Mouse (Mus musculus) adrenal gland, adult 2 months (tissue): Measurements from ENCODE around the gene Memo1. TPM values are rescaled to one million over a fixed set of nuclear protein-coding genes. Genes with fewer than 3 reads are reported as not detected.
"Not testable (repeated sequence)": the region's sequence is repeated elsewhere in the genome, so short reads cannot be mapped to it uniquely, and the experiment has no call there.

ENCODE experiments used
- DNase-seq: peaks from one replicate; pipeline ENCODE4 v3.0.0; 2021
- long read RNA-seq: library from polyadenylated mRNA; stranded (forward); transcript quantifications from one replicate; pipeline ENCODE4 v2.0.0, GENCODE M21; 2021
- polyA plus RNA-seq: library from polyadenylated mRNA; depleted of rRNA; stranded (reverse); fragments of >200 nt; gene quantifications from 2 replicates; pipeline ENCODE4 v1.2.3, GENCODE M21; 2012; rRNA removed
- total RNA-seq, 2 experiments: library from RNA; stranded (reverse); gene quantifications; 2 replicates each; pipeline ENCODE4 v1.2.3; 2021

Gene Memo1
- 100 to 1,000 TPM; 100 to 104 TPM for total RNA-seq
- 57.4 and 61.3 TPM in 2 replicates for polyA plus RNA-seq
- long read RNA-seq, transcript Memo1-210 (9 exons, 3,163 nt): major isoform, 19 of 35 reads
- long read RNA-seq, partial matches to known transcripts: 3 of 35 reads
- long read RNA-seq, other reads (novel, unspliced or antisense): 12 of 35 reads

DNA sequence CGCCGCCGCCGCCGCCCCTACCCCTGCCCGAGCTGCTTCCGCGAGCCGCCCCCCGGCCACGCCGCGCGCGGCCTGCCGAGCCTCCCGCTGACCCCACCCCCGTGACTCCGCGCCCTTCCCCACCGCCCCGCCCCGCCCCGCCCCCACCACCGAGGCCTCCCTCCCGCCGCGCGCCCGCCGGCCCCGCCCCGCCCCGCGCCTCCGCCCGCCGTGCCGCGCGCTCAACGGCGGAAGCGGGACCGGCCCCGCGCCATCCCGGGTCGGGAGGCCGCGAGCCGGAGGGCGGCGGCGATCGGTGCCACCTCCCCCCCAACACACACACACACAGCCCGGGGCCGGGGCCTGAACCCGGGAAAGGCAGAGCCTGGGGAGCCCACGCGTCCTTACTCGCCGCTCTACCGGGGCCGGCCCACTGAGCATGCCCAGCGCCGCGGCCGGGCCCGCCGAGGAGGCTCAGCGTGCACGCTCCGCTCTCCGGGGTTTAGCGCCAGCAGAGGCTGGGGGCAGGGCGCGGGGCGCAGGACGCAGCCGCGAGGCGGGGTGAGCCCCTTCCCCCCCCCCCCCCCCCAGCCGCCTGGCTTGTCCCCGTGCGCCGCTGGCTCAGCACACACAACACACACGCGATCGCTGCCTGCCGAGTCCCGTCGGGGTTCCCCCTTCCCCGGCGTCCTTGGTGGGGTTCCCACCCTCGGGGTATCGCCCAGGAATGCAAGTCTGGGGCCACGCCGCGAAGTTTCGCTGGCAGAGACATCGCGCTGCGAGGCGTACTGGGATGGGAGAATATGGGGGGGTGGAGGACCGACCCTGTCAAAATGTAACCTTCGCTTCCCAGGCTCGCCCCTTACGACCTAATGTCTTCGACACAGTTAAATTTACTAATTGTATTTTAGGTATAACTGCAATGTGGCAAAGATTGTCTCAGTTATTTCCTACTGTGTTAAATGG is at the start of gene Memo1:
TSS of gene Memo1 (minus strand) at position 496 of the 945 bp plus-strand sequence.
- DNase-seq: peak; percentile 94

DNA sequence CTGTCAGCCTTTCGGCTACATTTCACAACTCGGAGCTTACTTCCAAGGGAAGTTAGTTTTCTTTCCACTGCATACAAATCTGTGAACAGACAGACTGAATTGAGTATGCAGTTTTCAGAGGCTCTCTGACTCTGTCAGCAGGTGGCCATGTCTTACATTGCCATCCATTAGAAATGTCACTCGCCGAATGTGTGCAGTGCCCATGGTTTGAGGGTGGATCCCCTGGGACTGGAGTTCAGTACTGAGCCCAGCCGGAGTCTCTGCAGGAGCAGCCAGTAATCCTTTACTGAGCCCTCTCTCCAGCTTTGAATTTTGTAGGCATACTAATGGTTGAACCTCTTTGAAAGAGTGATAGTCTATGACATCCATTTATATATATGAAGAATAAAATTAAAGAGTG is 45.8 kb upstream of the Memo1 start:
- no peak for DNase-seq

DNA sequence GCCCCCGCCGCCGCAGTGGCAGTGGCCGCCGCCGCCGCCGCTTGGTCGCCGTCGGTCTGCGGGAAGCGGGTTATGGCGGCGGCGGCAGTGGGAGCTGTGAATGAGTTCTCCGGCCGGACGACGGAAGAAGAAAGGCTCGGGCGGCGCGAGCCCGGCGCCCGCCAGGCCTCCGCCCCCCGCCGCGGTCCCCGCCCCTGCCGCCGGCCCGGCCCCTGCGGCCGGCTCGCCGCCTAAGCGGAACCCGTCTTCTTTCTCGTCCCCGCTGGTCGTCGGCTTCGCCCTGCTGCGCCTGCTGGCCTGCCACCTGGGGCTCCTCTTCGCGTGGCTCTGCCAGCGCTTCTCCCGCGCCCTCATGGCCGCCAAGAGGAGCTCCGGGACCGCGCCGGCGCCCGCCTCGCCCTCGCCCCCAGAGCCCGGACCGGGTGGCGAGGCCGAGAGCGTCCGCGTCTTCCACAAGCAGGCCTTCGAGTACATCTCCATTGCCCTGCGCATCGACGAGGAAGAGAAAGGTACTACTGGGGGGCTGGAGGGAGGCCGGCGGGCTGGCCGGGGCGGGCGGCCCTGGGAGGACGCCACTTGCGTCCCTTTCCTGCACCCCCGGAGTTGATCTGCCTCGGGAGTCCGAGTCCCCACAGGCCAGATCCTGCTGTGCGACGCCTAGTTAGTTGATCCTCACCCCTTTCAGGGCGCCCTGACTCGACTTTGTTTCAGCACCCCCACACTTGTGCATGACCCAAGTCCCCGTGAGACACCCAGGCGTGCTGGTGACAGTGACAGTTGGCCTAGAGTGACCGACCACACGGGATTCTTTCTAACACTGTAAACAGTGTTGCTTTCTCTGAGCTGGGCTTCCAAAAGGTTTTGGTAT is 43.9 kb upstream of the Memo1 start, which contains the start of gene Spast:
TSS of gene Spast (plus strand) at position 51 of the 868 bp plus-strand sequence.
- peak; percentile 92 for DNase-seq

DNA sequence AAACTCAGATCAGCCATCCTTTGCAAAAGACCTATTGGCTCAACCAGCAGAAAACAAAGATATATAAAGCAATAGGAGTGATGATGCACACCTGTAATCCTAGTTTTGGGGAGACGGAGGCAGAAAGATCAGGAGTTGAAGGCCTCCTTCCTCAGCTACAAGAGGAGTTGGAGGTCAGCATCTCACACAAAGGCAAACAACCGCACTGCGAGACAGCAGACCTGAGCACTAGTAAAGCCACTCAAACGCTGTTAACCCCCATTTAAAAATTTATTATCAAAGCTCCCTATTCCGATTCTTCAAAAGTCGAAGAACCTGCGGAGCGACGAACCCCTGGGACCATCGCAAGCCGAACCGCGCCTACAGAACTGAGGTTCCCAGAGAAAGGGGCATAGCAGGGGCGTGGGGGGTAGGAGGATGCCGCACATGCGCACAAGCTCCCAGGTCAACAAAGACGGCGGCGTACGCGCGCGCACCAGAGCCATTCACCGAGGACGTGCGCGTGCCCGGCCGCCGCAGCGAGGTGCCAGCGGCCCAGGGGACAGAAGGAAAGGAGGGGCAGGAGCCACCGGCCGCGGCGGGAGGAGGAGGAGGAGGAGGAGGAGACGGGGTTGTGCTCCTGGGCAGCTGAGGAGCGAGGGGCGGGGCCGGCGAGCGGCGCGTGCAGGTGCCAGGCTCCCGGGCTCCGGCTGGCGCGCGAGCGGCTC is 43.1 kb upstream of the Memo1 start:
- DNase-seq: peak; percentile 98

DNA sequence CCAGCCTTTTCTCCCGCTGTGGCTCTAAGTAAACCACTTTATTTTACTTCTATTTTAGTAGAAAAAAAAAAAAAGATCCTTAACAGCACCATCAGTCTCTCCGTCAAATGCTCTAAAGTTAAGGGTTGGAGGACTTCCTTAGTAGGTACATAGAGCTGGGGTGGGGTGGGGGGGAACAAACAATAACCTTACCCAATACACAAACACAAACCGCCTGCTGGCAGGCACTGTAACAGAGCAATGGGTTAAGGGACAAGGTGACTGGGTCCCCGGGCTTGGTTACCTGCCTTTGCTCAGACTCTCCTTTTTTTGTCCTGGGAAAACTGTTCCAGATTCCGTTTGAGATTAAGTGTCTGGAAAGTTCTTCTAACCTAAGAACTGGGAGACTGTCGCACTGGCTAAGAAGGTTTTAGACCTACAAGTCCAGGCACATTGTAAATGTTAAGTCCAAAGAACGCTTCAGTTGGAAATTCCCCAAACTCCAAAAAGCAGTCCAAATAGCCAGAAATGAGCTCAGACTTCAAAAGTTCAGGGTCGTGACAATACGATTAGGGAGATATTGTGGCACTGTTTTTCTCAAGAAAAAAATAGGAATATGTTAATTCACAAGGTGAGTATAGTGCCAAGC is 35.8 kb upstream of the Memo1 start:
- DNase-seq: peak; percentile 57

DNA sequence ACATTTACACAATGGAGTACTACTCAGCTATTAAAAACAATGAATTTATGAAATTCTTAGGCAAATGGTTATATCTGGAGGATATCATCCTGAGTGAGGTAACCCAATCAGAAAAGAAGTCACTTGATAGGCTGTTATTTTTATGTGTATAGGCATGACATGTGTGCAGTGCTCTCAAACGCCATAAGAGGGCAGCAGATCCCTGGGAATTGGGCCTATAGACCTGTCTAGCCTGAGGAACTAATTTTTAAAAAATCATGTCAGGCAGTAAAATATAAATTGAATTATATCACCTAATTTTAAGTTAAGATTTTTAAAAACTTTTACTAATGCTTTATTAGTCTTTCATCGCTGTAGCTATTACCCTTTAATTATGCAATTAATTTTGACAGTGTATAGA is 32.8 kb upstream of the Memo1 start:
- peak; percentile 54 for DNase-seq

DNA sequence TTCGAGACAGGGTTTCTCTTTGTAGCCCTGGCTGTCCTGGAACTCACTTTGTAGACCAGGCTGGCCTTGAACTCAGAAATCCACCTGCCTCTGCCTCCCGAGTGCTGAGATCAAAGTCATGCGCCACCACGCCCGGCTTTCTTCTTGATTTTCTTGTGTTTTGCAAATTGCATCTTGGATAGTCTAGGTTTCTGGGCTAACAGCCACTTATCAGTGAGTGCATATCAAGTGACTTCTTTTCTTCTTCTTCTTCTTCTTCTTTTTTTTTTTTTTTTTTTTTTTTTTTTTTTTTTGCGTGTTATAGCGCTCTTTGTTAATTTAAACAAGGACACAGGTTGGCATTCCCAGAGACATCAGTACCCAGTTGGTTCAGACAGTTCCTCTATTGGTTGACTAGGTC is 31.9 kb upstream of the Memo1 start:
- DNase-seq: not testable (repeated sequence)

DNA sequence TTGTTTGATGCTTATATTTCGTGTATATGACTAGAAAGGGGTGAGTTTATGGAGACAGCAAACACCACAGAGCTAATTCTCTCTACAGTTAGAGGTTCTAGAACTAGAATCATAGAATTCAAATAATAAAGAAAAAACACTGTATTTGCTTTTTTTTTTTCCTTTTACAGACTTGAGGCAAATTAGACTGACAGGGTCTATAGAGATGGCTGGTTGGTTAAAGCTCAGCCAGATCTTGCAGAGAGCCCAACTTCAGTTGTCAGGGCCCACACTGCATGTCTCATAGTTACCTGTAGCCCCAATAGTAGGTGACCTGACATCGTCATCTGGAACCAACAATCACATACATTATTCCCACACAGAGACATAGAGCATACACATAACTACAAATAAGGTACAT is 28.5 kb upstream of the Memo1 start, which contains the start of gene Dpy30:
TSS of gene Dpy30 (minus strand) at position 101 of the 400 bp plus-strand sequence.
- no peak for DNase-seq

DNA sequence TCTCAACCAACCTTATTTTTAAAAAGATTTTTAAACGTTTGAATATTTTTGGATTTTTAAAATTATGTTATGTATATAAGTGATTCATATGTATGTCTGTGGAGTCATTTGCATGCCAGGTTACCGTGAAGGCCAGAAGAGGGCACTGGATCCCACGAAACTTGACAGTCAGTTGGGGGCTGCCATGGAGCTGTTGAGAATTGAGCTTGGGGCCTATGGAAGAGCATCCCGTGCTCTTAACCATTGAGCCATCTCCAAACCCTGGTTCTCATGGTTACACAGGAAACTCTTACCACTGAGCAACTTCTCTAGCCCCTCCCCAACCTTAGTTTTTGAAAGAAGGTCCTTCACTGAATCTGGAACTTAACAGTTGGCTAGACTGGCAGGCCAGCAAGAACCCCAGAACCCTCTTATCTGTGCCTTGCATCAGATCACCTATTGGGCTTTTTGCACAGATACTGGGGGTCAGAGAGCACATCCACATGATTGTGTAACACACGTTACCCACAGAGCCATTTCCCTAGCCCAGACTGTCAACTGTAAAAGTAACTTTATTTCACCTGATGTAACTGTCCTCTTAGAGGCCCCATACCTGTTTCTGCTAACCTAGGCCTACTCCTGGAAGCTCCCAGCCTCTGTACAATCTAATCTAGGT is 27.2 kb upstream of the Memo1 start:
- no peak for DNase-seq

DNA sequence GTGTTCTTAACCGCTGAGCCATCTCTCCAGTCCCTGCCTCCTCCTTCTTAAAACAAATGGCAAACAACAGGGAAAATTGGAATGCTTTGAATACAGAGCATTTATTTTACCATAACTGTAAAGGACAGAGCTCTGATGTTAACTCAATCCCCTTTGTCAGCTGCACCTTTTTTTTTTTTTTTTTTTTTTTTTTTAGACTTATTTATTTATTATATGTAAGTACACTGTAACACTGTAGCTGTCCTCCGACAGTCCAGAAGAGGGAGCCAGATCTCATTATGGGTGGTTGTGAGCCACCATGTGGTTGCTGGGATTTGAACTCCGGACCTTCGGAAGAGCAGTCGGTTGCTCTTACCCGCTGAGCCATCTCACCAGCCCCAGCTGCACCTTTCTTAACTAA is 23.4 kb upstream of the Memo1 start:
- DNase-seq: no peak

DNA sequence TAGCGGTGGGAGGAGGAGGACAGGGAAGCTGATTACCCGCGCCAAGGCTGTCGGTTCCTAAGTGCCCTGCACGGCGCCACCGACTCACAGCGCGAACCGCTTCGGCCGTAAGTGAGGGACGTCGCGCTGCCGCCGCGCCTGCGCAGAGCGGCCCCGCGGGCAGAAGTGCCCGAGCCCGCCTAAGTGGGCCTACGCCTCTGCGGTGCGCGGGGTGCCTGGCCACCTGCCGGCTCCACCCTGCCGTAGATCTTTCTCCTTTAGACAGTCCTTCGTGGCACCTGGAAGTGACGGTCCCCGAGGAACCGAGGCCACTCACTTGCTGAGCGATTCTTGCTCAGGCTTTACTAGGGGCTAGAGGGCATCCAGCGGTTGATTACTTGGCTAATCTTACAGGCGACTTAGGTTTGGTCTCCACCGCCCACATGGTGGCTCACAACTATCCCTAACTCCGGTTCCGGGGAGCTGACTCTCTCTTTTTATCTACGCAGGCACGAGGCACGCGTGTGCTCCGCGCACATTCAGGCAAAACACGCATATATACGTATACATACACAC is 21.1 kb upstream of the Memo1 start:
- DNase-seq: peak; percentile 94

DNA sequence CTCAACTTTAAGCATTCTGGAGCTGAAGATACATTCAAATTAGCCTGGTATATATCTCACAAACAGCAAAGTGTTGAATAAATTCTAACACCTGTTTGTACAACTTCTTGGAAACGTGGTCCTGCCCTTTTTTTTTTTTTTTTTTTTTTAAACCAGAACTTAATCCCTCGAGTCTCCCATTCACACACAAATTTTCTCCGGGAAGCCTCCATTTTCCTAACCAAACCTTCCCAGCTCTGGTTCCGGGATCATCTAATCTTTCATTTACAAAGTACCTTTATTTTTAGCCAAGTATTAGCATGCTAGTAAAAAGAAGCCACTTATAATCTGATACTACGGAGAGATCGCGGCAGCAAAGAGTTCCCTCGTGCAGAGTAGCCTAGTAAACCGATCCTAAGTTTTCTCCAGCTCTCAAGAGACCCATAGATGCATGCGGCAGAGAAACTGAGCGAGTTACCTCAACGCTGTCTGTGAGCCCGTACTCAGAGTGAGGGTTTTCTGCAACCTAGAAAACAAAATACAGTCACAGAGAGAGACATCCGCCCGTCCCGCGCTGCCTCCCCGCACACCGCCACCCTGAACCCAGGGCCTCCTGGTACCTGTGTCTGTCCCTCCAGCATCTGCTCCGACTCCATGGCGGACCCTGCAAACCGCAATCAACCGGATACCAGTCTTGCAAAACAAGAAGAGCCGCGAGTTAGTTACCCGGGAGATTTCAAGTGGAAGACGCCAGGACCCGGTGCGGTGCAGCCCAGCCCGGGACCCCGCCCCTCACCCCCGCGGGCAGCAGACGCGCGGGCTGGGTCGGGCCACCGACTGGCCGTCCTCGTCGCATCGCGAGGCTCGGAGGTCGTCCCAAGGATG is 20.4 kb upstream of the Memo1 start:
- no peak for DNase-seq

DNA sequence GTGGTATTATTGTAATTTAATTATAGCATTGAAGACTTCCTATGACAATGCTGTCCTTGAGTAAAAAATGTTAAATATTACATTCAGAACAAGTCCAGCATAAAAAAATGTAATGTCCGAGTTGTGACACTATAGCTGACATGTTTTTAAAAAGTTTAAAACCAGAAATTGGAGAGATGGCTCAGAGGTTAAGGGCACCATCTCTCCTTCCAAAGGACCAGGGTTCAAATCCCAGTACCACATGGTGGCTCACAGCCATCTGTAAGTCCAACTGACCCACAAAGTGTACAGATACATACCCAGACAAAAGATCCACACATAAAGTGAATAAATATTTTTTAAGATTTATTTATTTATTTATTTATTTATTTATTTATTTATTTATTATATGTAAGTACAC is 10.7 kb upstream of the Memo1 start:
- DNase-seq: no peak

DNA sequence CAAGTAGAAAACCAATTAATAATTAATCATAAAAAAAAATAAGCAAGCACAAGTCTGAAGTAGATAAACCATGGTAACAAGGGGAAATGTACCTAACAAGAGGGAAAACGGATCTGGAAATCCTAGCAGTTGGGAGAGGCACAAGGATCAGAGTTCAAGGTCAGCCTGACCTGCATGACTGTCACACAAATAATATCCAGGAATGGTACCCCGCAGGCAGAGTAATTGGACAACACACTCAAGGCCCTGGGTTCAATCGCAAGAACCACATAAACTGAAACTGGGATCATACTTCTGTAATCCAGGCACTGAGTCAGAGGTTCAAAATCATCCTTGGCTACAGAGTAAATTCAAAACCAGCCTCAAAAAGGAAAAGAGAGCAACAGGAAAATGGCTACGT is 10.3 kb upstream of the Memo1 start:
- no peak for DNase-seq

DNA sequence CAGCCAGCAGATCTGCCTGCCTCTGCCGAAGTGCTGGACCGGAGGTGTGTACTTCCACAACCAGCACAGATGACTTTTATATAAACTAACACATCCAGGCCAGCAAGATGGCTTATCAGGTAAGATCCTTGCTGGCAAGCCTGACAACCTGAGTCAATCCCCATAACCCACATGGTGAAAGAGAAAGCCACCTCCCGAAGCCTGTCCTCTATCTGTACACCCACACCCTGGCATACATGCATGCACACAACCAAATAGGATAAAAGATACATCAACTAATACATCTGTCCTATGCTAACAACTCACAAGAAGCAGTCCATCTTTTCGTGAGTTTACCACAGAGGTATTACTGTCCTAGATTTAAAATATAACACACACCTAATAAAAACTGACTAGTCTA is 8.7 kb upstream of the Memo1 start:
- DNase-seq: no peak

DNA sequence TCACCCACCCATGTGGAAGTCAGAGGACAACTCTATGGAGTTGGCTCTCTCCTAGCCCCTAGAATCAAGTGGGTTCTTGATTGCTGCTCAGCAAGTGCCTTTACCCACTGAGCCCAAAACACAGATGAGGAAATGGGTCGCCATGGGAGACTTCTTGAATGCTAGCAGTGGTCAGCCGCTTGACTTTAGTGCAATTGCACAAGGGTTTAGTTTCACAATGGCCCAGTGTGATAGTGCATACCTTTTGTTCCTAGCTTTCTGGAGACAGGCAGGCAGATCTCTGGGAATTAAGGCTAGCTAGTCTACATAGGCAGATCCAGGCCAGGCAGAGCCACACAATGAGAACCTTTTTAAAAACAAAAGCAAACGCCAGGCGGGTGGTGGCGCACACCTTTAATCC is 4.8 kb upstream of the Memo1 start:
- no peak for DNase-seq

DNA sequence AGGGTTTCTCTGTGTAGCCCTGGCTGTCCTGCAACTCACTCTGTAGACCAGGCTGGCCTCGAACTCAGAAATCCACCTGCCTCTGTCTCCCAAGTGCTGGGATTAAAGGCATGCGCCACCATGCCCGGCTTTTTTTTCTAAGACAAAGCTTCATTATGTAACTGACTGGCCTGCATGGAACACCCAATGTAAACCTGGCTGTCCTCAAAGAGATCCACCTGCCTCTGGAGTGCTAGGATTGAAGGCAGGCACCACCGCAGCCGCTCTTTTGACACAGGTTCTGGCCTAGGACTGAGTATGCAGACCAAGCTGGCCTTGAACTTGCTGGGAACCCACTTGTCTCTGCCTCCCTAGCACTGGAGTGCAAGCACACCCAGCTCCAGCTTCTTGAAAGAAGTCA is 1.7 kb upstream of the Memo1 start:
- DNase-seq: not testable (repeated sequence)

DNA sequence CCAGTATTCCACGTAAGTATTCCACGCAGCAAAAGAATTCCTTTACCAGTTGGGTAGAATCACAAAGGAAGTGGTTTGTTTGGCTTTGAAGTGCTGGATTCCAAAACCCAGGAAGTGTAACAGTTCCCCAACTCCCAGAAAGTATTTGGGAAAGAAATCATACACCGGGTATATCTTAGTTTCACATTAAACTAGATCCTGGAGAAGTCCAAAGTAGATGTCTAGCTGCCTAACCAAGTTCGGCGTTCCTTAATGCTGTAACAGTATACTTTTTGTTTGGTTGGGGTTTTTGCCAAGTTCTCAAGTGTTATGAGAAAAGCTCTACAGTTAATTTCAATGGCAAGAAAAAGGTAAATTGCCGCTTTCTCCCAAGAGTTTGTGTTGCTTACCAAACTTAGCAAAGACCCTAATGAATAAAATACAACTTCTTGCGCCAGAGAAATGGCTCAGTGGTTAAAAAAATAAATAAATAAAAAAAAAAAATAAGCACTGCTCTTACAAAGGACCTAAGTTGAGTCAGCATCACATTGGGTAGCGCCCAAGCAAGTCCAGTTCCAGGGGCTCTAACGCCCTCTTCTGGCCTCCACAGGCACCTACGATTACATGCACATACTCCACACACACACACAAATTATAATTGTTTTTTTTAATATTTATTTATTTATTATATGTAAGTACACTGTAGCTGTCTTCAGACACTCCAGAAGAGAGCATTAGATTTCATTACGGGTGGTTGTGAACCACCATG is 929 bp upstream of the Memo1 start:
- DNase-seq: peak; percentile 47
